Mouse (Mus musculus) lung, postnatal 25 days (tissue): ENCODE measurements around the gene Lag3.

Experiments used
- DNase-seq: peaks from one replicate; pipeline ENCODE4 v3.0.0; 2022; ENCODE audit warnings: low spot score

Gene Lag3

GRCm38 (mm10) chr6:124911533-124912218 is at the start of gene Lag3:
Gene Lag3, minus strand, starts transcription at chr6:124911705.
- DNase-seq = no peak

- DNase-seq = no peak
Observed at GRCm38 (mm10) chr6:124961021-124961420, 49.5 kb upstream of the Lag3 start.

GRCm38 (mm10) chr6:124959960-124960359 is 48.5 kb upstream of the Lag3 start:
- no peak for DNase-seq

- DNase-seq = peak; percentile 19
Observed at GRCm38 (mm10) chr6:124958127-124958526, 46.6 kb upstream of the Lag3 start.

- no peak for DNase-seq
Observed at GRCm38 (mm10) chr6:124955212-124955611, 43.7 kb upstream of the Lag3 start.

GRCm38 (mm10) chr6:124953991-124954715 is 42.6 kb upstream of the Lag3 start:
- no peak for DNase-seq

GRCm38 (mm10) chr6:124943526-124943925 is 32.0 kb upstream of the Lag3 start:
- no peak for DNase-seq

GRCm38 (mm10) chr6:124941679-124942078 is 30.2 kb upstream of the Lag3 start:
- no peak for DNase-seq

GRCm38 (mm10) chr6:124938554-124938953 is 27.0 kb upstream of the Lag3 start:
- DNase-seq = no peak

- peak; percentile 36 for DNase-seq
Observed at GRCm38 (mm10) chr6:124937493-124937892, 26.0 kb upstream of the Lag3 start.

- DNase-seq = no peak
Observed at GRCm38 (mm10) chr6:124936681-124937080, 25.2 kb upstream of the Lag3 start.

- no peak for DNase-seq
Observed at GRCm38 (mm10) chr6:124934670-124935069, 23.2 kb upstream of the Lag3 start.

- DNase-seq = no peak
Observed at GRCm38 (mm10) chr6:124933127-124933526, 21.6 kb upstream of the Lag3 start.

- no peak for DNase-seq
Observed at GRCm38 (mm10) chr6:124932314-124932695, 20.8 kb upstream of the Lag3 start.

- DNase-seq = no peak
Observed at GRCm38 (mm10) chr6:124931525-124932313, 20.2 kb upstream of the Lag3 start.

GRCm38 (mm10) chr6:124930754-124931524 is 19.4 kb upstream of the Lag3 start, which contains the start of gene Mlf2:
Gene Mlf2, plus strand, starts transcription at chr6:124931386.
- DNase-seq = peak; percentile 99

- DNase-seq = peak; percentile 52
Observed at GRCm38 (mm10) chr6:124930231-124930630, 18.7 kb upstream of the Lag3 start.

- peak; percentile 85 for DNase-seq
Observed at GRCm38 (mm10) chr6:124925941-124926340, 14.4 kb upstream of the Lag3 start.

GRCm38 (mm10) chr6:124925173-124925793 is 13.8 kb upstream of the Lag3 start:
- DNase-seq = no peak

- DNase-seq = no peak
Observed at GRCm38 (mm10) chr6:124921539-124921938, 10.0 kb upstream of the Lag3 start.

GRCm38 (mm10) chr6:124920318-124921085 is 9.0 kb upstream of the Lag3 start:
- no peak for DNase-seq
